Mouse (Mus musculus): ENCODE data around the gene Hdgfl2.
"Not testable (repeated sequence)": the region's sequence is repeated elsewhere in the genome, so short reads cannot be mapped to it uniquely, and the experiment has no call there.

The Hdgfl2 gene

DNA sequence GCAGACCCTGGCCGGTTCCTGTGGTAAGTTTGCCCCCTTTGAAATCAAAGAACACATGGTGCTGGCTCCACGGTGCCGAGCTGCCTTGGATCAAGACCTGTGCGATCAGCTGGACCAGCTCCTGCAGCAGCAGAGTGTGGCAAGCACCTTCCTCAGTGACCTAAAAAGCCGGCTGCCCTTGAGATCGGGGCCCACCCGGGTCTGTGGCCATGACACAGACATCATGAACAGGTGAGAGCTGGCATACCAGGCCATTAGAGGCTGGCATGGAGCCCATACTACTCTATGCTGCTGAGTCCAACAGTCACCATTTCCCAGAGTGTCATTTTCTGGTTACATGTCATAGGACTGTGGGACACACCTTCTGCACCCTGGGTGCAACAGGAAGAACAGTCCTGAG is 17.4 kb upstream of the Hdgfl2 start:
- no peak for DNase-seq (ENCODE audit: low spot score in 2 of 2)

DNA sequence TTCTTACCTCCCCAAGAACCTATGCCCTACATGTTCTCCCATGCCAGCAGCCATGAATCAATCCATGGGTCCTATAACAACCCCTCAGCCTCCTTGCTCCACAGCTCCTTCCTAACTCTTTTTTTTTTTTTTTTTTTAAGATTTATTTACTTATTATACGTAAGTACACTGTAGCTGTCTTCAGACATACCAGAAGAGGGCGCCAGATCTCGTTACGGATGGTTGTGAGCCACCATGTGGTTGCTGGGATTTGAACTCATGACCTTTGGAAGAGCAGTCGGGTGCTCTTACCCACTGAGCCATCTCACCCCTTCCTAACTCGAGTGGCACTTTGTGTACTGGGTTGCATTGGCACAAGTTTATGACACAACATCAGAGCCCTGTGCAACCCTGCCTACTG is 13.7 kb upstream of the Hdgfl2 start:
- not testable (repeated sequence) for DNase-seq (ENCODE audit: low spot score in 2 of 2)

DNA sequence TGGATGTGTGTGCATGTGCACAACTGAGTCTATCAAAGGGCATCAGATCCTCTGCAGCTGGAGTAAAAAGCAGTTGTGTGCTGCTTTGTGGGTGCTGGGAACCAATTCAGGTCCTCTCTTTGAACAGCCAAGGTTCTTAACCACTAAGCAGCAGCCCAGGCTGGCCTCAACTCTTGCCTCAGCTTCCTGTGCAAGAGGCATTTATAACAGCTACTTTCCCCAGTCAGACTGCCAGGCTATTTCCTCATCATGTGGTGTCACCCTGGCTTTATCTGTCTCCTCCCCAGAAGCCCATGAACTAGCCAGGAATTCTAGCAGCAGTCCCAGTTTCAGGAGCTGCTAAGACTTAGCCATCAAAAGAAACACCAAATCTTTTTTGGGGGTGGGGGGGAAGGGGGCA is 13.0 kb upstream of the Hdgfl2 start:
- DNase-seq (ENCODE audit: low spot score in 2 of 2) = no peak

DNA sequence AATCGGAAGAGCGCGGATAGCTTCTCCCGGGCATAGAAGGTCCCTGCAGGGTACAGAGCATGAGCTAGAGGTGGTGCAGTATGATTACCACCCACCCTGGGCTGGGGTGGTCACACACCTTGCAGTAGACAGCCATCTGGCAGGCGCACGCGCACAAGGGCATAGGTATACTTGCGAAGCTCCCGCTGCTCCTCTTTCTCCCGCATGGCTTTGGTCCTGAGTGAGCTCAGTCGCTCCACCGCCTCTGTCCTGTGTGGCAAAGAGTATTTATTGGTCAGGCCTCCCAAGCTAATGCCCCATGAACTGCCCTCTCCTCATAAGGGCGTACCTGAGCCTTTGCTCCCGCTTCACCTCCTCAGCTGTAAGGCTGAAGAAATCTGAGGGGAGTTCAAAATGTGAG is 10.4 kb upstream of the Hdgfl2 start:
- no peak for DNase-seq (ENCODE audit: low spot score in 2 of 2)

DNA sequence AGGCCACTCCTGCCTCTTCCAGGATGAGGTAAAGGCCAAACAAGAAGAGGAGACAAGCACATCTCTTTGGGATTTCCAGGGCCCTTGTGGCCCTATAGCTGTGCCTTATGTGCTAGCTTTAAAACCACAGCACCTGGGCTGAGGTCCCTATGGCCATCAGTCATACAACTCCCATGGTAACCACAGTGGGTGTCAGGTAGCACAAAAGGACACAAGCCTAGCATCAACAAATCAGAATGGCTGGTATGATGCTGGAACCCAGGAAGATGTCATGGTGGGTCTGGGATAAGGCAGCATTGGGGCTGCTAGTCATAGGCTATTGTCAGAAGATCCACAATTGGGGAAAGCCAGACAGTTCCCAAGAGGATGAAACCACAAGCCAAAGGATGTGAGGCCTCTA is 8.3 kb upstream of the Hdgfl2 start:
- no peak for DNase-seq (ENCODE audit: low spot score in 2 of 2)

DNA sequence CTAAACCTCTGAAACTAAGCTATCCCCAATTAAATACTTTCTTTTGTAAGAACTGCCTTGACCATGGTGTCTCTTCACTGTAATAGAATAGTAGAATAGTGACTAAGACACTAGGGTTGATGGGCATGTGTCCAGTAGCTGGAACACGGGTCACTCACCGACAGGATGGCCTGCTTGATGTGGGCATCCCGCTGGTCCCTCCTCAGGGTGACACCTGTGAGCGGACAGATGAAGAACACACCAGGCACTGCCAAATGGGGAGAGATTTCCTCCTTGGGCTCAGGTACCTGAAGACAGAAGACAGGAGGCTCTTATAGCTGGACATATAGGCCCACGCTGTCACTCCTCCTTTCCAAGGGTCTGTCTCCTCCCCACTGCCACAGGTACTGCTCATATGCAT is 7.2 kb upstream of the Hdgfl2 start:
- DNase-seq (ENCODE audit: low spot score in 2 of 2) = no peak

DNA sequence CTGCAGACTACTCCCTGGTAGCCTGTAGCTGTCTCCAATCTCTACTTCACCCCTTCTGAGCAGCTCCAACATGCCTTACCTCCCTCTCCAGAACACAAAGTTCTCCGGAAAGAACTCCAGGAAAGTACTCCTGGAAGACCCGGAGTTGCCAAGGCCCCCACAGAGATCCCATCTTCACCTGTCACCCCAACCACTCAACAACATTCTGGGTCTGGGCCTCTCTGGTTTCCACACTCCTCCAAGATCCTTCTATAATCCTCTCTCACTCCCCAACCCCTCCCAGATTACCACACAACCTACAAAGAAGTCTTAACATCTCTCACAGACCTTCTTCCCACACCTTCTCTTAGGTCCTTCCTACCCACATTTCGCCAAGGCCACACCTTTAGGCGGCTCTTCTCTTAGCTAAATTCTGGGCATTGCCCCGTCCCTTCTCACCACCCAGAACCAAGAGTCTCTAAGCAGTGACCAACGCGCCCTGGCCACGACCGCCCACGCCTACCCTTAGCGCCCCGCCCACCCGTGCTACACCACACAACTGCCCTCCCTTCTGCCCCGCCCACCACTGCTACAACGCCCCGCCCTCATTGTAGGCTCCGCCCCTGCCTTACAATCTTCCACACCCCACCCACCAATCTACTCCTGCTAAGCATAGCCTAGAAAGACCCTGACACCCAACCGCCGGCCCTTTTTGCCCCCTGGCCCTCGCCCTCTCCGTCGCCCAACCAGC is 5.2 kb upstream of the Hdgfl2 start:
- DNase-seq (ENCODE audit: low spot score in 2 of 2) = peak; percentile 84 to 92

DNA sequence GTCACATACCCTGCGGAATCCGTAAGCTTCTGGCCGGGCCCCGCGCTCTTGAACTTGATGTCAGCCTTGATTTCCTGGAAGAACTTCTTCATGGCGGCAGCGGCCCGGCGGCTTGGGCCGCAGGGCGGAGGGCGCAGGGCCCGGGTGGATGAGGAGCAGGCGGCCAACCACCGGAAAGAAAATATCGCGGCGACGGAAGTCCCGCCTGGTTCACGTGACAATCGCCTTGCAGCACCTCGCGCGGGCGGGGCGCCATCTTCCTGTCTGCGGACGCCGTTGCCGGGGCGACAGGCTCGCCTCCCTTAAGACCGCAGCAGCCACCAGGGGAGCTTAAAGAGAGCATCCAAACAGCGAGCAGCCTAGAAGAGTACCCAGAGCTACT is 4.6 kb upstream of the Hdgfl2 start, which contains the start of gene Ubxn6:
Gene Ubxn6, minus strand, starts transcription at position 202 of the 382 bp plus-strand sequence.
- DNase-seq (ENCODE audit: low spot score in 2 of 2) = peak; percentile 97 to 99

DNA sequence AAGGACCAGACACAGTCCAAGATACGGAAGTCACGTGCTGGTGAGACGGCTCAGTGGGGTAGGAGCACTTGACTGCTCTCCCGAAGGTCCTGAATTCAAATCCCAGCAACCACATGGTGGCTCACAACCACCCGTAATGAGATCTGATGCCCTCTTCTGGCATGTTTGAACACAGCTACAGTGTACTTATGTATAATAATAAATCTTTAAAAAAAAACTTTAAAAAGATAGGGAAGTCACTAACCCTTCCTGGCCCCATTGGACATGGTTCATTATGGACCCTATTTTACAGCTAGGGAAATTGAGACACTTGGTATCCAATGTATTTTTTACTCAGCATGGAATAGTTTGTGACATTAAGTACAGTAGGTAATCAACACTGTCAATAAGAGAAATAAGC is 1.9 kb upstream of the Hdgfl2 start:
- DNase-seq (ENCODE audit: low spot score in 2 of 2) = no peak

DNA sequence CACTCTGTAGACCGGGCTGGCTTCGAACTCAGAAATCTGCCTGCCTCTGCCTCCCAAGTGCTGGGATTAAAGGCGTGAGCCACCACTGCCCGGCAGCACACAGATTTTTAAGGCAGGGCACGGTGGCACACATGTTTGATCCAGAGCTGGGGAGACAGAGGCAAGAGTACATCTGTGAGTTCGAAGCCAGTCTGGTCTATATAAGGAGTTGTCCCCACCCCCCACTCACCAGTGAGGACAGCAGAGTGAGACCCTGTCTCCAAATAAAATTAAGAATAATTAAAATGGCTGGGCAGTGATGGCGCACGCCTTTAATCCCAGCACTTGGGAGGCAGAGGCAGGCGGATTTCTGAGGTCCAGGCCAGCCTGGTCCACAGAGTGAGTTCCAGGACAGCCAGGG is 1.1 kb upstream of the Hdgfl2 start:
- not testable (repeated sequence) for DNase-seq (ENCODE audit: low spot score in 2 of 2)

DNA sequence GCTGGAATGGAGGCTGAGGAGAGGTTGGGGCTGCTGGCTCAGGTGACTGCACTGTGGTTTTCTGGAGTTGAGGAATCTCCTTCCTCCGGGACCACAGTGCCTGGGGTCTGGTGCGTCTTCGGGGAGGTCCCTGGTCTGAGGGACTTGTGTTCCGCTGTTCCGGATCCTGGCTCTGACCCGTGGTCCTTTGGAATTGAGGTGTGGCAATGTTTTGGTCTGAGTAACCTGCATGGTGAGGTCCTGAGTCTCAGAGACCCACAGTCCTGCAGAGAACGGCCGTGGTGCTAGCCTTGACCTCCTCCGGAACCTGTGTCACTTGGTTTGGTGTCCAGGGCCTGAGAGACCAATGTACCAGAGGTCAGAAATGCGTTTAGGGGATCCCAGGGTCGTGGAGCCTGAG is 487 bp downstream of the Hdgfl2 start:
- no peak for DNase-seq (ENCODE audit: low spot score in 2 of 2)

DNA sequence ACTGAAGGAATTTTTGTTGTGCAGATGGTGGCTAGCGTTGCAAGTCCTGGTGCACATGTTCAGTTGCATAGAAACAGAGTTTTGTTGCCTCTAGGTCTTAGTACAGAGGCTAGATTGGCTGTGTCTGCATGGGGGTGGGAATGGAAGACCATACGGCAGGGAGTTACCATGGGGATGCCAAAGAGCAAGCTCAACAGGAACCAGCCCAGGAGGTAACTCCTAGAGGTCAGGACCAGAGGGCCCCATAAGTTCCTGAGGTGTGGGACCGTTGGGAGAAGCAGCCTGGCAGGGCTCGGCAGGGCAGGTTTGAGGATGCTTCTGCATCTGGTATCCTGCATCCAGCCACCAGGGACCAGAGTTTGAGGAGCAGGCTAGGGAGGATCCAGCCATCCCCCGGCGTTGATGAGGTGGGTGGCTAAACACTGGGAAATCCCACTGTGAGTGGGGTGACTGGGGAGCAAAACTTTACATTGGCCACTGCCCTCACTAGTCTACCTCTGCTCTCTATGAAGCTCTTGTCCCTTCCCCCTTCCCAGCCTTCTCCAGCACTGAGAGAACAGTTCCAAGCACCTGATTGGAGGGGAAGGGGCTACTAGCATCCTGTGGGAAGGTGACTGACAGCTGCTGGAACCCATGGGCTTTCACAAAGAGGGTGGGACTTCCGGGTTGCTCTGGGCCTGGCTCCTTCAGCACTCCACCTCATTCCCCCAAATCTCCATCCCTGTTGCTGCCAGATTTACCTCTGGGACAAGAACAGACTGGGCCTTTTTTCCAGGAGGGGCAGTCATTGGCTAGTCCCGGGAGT is 1.5 kb downstream of the Hdgfl2 start:
- DNase-seq (ENCODE audit: low spot score in 2 of 2) = no peak

DNA sequence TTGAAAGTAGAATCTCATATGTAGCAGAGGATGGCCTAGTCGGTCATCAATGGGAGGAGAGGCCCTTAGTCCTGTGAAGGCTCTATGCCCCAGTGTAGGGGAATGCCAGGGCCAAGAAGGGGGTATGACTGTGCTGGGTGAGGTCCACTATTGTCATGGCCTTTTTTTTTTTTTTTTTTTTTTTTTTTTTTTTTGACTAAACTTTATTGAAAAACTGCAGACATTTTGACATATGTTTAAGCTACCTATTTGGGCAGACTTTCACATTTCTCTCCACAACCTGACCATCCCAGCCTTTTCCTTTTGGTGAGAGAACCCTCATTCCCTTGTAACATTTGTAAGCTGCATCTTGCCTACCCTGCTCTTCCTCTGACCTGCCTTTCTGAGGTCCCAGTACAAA is 12.9 kb downstream of the Hdgfl2 start:
- no peak for DNase-seq (ENCODE audit: low spot score in 2 of 2)

DNA sequence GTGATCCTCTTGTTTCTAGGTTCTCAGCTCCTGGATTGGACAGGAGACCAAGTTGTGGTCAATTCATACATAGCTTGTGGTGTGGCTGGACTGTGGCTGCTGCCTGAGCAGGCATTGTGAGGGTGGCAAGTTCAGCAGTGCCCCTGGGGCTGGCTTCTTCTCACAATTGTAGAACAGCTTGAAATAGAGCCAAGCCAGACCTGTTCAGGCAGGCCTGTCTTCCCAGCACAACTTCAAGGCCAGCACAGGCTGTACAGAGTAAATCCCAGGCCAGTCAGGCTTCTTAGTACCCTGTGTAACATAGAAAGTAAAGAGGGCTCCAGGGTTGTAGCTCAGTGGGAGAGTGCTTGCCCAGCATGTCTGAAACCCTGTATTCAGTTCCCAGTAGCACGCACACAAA is 13.4 kb downstream of the Hdgfl2 start:
- no peak for DNase-seq (ENCODE audit: low spot score in 2 of 2)

DNA sequence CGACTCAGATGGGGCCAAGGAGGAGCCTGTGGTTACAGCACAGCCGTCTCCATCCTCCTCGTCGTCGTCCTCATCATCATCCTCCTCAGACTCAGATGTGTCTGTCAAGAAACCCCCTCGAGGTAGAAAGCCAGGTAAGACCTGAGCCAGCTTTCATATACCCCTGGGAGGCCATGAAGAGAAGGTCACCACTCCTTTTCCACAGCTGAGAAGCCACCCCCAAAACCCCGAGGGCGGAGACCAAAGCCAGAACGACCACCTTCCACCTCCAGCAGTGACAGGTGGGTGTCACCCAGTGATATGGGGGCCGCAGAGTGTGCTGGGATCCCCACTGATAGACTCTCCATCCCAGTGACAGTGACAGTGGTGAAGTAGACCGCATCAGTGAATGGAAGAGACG is 17.4 kb downstream of the Hdgfl2 start:
- no peak for DNase-seq (ENCODE audit: low spot score in 2 of 2)

DNA sequence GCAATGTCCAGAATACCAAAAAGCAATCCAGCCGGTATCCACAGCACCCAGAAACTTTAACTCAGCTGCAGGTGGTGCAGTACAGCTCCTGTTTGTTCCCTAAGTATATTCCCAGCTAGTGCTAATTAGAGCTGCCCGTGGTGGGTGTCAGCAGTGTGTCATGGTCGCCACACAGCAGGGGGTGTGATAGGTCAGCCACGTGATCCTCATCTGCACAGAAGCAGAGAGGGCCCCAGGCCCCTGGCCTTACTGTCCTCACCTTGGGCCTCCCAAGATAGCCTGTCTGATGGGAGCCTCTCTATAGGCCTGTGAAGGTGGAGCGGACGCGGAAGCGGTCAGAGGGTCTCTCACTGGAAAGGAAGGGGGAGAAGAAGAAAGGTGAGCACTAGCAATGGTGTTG is 18.7 kb downstream of the Hdgfl2 start:
- no peak for DNase-seq (ENCODE audit: low spot score in 2 of 2)

DNA sequence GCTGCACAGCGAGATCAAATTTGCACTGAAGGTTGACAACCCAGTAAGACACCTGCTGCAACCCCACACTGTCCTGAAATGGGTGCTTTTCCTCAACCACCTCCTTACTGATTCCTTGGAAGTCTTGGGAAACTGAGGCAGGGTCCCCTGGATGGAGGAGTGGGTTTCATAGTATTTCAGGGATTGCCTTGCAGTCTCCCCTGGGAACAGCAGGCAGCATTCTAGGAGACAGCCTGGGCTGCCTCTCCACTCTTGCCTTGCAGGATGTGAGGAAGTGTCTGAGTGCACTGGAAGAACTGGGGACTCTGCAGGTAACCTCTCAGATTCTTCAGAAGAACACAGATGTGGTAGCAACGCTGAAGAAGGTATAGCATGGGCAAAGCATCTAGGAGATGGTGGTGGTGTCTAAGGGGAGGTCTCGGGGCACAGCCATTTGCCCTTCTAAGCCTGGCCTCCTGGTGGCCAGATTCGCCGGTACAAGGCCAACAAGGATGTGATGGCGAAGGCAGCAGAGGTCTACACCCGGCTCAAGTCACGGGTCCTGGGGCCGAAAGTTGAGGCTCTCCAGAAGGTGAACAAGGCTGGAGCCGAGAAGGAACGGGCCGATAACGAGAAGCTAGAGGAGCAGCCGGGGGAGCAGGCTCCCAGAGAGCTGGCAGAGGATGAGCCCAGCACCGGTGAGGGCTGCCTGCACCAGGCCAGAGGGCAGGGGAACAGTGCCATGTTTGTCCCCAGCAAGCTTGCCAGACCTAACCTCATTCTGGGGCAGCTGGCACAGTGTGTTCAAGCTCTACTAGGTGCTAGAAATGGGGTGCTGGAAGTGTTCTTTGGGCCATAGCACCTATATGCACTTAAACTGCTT is 19.5 kb downstream of the Hdgfl2 start:
- no peak for DNase-seq (ENCODE audit: low spot score in 2 of 2)

DNA sequence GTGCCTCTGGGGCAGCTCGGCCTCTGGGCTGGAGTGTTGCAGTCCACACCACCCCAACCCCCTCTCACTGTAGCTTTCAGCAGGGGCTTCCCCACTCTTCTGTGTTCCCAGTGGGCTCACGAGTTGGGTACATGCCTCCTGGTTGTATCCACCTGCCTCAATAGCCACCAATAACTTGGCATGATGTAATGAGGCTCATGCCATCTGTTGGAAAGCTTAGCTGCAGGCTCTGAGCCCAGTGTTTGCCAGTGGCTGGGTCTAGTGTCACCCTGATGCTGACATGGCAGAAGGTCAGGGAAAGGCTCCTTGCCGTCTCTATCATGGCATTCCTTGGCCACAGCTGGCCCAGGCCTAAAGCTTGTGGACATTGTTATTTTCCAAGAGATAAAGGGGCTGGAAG is 21.4 kb downstream of the Hdgfl2 start:
- DNase-seq (ENCODE audit: low spot score in 2 of 2) = no peak

DNA sequence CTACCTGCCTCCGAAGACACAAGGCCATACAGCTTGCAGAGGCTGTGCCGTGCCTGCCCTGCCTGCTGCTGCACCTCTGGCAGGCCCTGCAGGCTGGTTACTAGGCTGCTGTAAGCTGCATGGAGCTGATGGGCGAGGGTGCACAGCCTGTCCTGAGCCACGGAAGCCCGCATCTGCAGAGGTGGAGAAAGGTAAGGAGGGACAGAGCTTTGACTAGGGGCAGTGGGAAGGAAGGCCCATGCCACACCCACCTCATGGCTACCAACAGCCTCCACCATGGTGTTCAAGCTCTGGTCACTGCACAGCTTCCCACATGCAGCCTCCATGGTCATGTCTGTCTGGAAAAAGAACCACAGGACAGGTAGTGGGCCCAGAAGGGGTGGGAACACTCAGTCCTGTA is 22.7 kb downstream of the Hdgfl2 start:
- no peak for DNase-seq (ENCODE audit: low spot score in 2 of 2)

DNA sequence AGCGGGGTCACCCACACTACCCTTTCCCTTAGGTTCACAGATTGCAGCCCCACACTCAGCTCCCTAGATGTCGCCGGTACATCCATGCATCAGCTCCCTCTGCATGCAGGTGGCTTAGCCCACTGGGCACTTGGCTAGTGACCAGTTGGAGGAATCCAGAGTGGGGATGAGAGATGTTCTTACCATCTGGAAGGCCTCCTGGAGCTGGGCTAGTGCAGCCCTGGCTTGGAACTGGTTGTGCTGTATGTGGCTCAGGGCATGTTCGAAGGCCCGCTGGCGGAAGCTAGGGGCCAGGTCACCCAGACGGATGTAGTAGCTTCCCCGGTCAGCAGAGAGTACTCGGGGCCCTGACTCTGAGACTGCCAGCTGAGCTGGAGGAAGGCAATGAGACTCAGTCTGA is 23.5 kb downstream of the Hdgfl2 start:
- no peak for DNase-seq (ENCODE audit: low spot score in 2 of 2)

DNA sequence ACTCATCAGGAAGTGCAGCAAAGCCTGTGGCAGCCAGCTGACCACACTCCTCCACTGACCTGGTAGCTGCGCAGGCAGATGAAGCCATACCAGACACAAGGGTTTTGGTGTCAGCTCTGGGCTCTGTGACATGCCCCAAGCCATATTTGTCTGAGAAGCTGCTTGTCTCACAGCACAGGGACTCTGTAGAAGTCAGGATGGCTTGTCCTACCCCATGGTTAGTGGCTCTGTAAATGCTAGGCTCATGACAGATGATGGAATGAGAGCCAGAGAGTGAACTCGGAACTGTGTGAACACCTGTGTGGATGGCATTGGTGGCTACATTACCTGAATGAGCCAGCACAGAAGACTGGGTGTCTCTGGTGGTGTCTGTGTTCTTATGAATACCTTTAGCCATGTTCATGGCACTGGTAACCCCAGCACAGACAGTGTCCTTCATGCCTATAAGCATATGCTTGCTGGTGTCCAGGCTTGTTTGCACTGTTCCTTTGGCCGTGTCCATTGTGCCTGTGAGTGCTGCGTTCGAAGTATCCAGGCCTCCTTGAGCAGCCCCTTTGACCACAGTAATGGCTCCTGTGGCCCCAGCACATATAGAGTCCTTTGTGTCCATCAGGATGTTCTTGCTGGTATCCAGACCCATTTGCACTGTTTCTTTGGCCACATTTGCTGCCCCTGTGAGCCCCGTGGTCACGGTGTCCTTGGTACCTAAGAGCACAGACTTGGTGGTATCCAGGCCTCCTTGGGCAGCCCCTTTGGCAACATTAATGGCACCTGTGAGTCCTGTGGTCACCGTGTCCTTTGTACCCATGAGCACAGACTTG is 24.2 kb downstream of the Hdgfl2 start:
- no peak for DNase-seq (ENCODE audit: low spot score in 2 of 2)

DNA sequence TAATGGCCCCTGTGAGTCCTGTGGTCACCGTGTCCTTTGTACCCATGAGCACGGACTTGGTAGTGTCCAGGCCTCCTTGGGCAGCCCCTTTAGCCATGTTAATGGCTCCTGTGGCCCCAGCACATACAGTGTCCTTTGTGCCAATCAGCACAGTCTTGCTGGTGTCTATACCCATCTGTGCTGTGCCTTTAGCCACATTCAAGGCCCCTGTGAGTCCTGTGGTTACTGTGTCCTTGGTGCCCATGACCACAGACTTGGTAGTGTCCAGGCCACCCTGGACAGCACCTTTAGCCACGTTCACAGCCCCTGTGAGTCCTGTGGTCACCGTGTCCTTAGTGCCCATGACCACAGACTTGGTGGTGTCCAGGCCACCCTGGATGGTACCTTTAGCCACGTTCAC is 25.4 kb downstream of the Hdgfl2 start:
- not testable (repeated sequence) for DNase-seq (ENCODE audit: low spot score in 2 of 2)
